Comparison of ENCODE assay signal across 22 mouse cellular contexts in genomic region chr10:42079775-42080174, GRCm38 (mm10).
DNase-seq lines count a peak whose midpoint lies in the region; ATAC-seq and TF ChIP-seq lines count a peak whose summit lies in the region.
"Had no signal": no experiment of that assay in that cellular context is flagged by ENCODE, and none has a peak within 500 bp of the region (broad histone marks: within the 10 kb centered on the region; RNA-seq: fewer than 3 reads in every experiment).

No protein-coding gene starts in this region.

- H3K36me3 ChIP-seq in liver, embryonic 11.5 days (ENCODE audit: control insufficient read depth, insufficient read depth, low read length), result no peaks in the 10 kb centered on the region
- H3K36me3 ChIP-seq in liver, postnatal 0 days (replicated peaks; ENCODE audit: insufficient read depth, low read length), result no peaks in the 10 kb centered on the region
- H3K36me3 ChIP-seq in stomach, postnatal 0 days (ENCODE audit: control insufficient read depth, insufficient read depth, low read length), result no peaks in the 10 kb centered on the region
- H3K36me3 ChIP-seq in midbrain, embryonic 15.5 days (replicated peaks), result no peaks in the 10 kb centered on the region
- H3K36me3 ChIP-seq: forebrain, embryonic 10.5 days; forebrain, embryonic 15.5 days; hindbrain, embryonic 10.5 days; hindbrain, embryonic 13.5 days had no signal

- no peak overlapping the region for H3K27ac ChIP-seq in liver, embryonic 11.5 days (ENCODE audit: low read depth, low read length)
- H3K27ac ChIP-seq in liver, postnatal 0 days (ENCODE audit: low read depth), result no peak overlapping the region
- H3K27ac ChIP-seq in stomach, postnatal 0 days (replicated peaks), result no peak overlapping the region
- H3K27ac ChIP-seq in midbrain, embryonic 15.5 days, result no peak overlapping the region
- H3K27ac ChIP-seq: forebrain, embryonic 10.5 days; forebrain, embryonic 15.5 days; heart, adult 2 months; hindbrain, embryonic 10.5 days; hindbrain, embryonic 13.5 days had no signal

- H3K9ac ChIP-seq in liver, embryonic 11.5 days (ENCODE audit: low read depth, low read length), result no peak overlapping the region
- no peak overlapping the region for H3K9ac ChIP-seq in liver, postnatal 0 days (replicated peaks)
- H3K9ac ChIP-seq in stomach, postnatal 0 days (ENCODE audit: low read length), result no peak overlapping the region
- no peak overlapping the region for H3K9ac ChIP-seq in midbrain, embryonic 15.5 days
- H3K9ac ChIP-seq: forebrain, embryonic 15.5 days; hindbrain, embryonic 13.5 days had no signal

- peaks cover 4% of the 10 kb centered on the region; the same call in 1 of the 2 replicates for H3K4me1 ChIP-seq in liver, embryonic 11.5 days (replicated peaks; ENCODE audit: control insufficient read depth, insufficient read depth, low read length)
- H3K4me1 ChIP-seq in liver, postnatal 0 days (ENCODE audit: insufficient read depth), result no peaks in the 10 kb centered on the region
- H3K4me1 ChIP-seq in stomach, postnatal 0 days (replicated peaks; ENCODE audit: control insufficient read depth, insufficient read depth), result no peaks in the 10 kb centered on the region
- H3K4me1 ChIP-seq in midbrain, embryonic 15.5 days, result no peaks in the 10 kb centered on the region
- H3K4me1 ChIP-seq: forebrain, embryonic 10.5 days; forebrain, embryonic 15.5 days; hindbrain, embryonic 10.5 days; hindbrain, embryonic 13.5 days had no signal

- TF ChIP-seq EP300 in liver, postnatal 0 days (IDR thresholded peaks at IDR 0.05; ENCODE audit: low read depth), result no peak
- TF ChIP-seq EP300 in stomach, postnatal 0 days (optimal IDR thresholded peaks at IDR 0.05), result no peak

- H3K27me3 ChIP-seq in liver, embryonic 11.5 days (replicated peaks; ENCODE audit: control insufficient read depth, insufficient read depth, low read length), result no peaks in the 10 kb centered on the region
- no peaks in the 10 kb centered on the region for H3K27me3 ChIP-seq in liver, postnatal 0 days (ENCODE audit: insufficient read depth, low read length)
- no peaks in the 10 kb centered on the region for H3K27me3 ChIP-seq in stomach, postnatal 0 days (ENCODE audit: control insufficient read depth, insufficient read depth, low read length)
- no peaks in the 10 kb centered on the region for H3K27me3 ChIP-seq in midbrain, embryonic 15.5 days (replicated peaks)
- H3K27me3 ChIP-seq: forebrain, embryonic 15.5 days; hindbrain, embryonic 13.5 days had no signal

- ATAC-seq in liver, embryonic 11.5 days (replicated peaks; ENCODE audit: low FRiP score), result peak; percentile 34; the same call in 1 of the 2 replicates
- ATAC-seq in liver, postnatal 0 days, result no peak
- ATAC-seq in megakaryocyte progenitor cell, adult 5-6 weeks (replicated peaks; ENCODE audit: poor library complexity), result peak; percentile 80
- ATAC-seq in stomach, postnatal 0 days (ENCODE audit: low FRiP score, low TSS enrichment), result 0 out of 2 replicates have a peak, but pooled peaks have one; percentile 11
- no peak for ATAC-seq in midbrain, embryonic 15.5 days (replicated peaks)
- ATAC-seq: forebrain, embryonic 15.5 days; hindbrain, embryonic 16.5 days had no signal

- no peaks in the 10 kb centered on the region for H3K9me3 ChIP-seq in liver, embryonic 11.5 days (ENCODE audit: control insufficient read depth, low read length)
- H3K9me3 ChIP-seq in liver, postnatal 0 days (ENCODE audit: low read length), result no peaks in the 10 kb centered on the region
- no peaks in the 10 kb centered on the region for H3K9me3 ChIP-seq in stomach, postnatal 0 days (ENCODE audit: control insufficient read depth, low read length)
- H3K9me3 ChIP-seq in midbrain, embryonic 15.5 days, result no peaks in the 10 kb centered on the region
- H3K9me3 ChIP-seq: forebrain, embryonic 10.5 days; forebrain, embryonic 15.5 days; hindbrain, embryonic 10.5 days; hindbrain, embryonic 13.5 days had no signal

- DNase-seq in liver, embryonic 11.5 days (ENCODE audit: low spot score), result no peak
- DNase-seq in liver, postnatal 0 days, result no peak
- DNase-seq in MEL-GATA-1-ER (ENCODE audit: extremely low read depth, low read depth), result peak; percentile 55
- no peak for DNase-seq in stomach, postnatal 0 days (ENCODE audit: low spot score)
- no peak for DNase-seq in layer of hippocampus, adult 8-10 months (ENCODE audit: low spot score in 2 of 2)
- DNase-seq in embryo, embryonic 10.5 days (ENCODE audit: low spot score), result no peak
- DNase-seq: adrenal gland, adult 2 months; adrenal gland, postnatal 14 days; cerebellum, adult 11 months; cerebellum, adult 2 months; cerebellum, adult 9-11 months; cerebellum, postnatal 25 days; gastrocnemius, postnatal 25 days; heart, adult 2 months had no signal

- H3K4me2 ChIP-seq in liver, embryonic 11.5 days, result no peak overlapping the region
- H3K4me2 ChIP-seq in liver, postnatal 0 days (ENCODE audit: low read depth, low read length), result no peak overlapping the region
- H3K4me2 ChIP-seq in stomach, postnatal 0 days (replicated peaks; ENCODE audit: low read depth), result no peak overlapping the region
- H3K4me2 ChIP-seq in midbrain, embryonic 15.5 days, result no peak overlapping the region
- H3K4me2 ChIP-seq: forebrain, embryonic 15.5 days; heart, embryonic 11.5 days; hindbrain, embryonic 13.5 days had no signal

- no peak for TF ChIP-seq CTCF in liver, postnatal 0 days (IDR thresholded peaks at IDR 0.05; ENCODE audit: low read depth)
- no peak for TF ChIP-seq CTCF in stomach, postnatal 0 days (IDR thresholded peaks at IDR 0.05; ENCODE audit: low read depth)

- no peak overlapping the region for H3K4me3 ChIP-seq in liver, embryonic 11.5 days (ENCODE audit: low read depth, low read length)
- H3K4me3 ChIP-seq in liver, postnatal 0 days (ENCODE audit: low read depth, low read length), result no peak overlapping the region
- H3K4me3 ChIP-seq in stomach, postnatal 0 days (ENCODE audit: low read depth, low read length), result no peak overlapping the region
- no peak overlapping the region for H3K4me3 ChIP-seq in midbrain, embryonic 15.5 days
- H3K4me3 ChIP-seq: forebrain, embryonic 10.5 days; forebrain, embryonic 15.5 days; heart, adult 2 months; hindbrain, embryonic 10.5 days; hindbrain, embryonic 13.5 days had no signal

Comparison
In these comparisons a context has a peak if more than half of its experiments do, and no peak if none do; other contexts are left out.
1. ATAC-seq: peak in liver, embryonic 11.5 days (single experiment), megakaryocyte progenitor cell, adult 5-6 weeks (single experiment) and stomach, postnatal 0 days (single experiment); none in liver, postnatal 0 days (single experiment) and midbrain, embryonic 15.5 days (single experiment).